Mouse (Mus musculus) spleen, embryonic (tissue): ENCODE measurements around the gene Ndnf.

ENCODE experiments used
- CTCF ChIA-PET: fragments of 350-600 bp; sonication (Branson Sonifier 250); formaldehyde crosslinking; loops from one replicate; lab custom pipeline; 2022; lab: Charles Lee

Ndnf gene

DNA sequence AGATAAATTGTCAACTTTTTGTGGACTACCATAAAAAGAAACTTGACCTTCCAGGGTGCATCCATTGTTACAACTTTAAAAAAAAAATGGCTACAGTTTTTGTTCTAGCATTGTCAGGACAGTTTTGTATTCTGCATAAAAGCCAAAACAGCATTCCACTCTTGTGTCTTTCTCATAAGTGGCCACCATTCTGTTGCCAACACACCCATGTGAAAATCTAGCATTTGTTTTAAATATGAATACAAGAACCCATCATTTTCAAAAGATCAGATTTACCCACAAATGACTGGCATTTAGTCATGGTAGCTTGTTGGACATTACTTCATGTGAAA is 72.4 kb downstream of the Ndnf start:
- CTCF ChIA-PET: no interaction called here

DNA sequence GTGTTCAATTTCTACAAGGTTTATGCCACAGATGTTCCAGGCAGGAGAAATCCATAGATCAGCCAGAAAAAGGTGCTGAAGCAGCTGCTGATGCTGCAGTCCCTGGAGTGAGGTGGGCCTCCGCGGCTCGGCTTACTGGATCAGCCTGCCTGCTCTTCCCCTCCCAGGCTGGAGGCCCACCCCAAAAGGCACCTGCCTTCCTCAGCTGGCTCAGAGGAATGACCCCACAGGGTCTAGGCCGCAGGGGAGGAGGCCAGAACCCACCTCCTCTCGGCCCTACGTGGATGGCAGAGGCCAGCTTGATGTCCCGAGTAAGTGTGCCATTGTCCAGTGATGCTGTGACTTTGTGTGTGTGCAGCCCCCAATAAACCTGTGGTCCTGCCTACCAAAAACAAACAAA is 86.8 kb downstream of the Ndnf start:
- CTCF ChIA-PET: no interaction called here

DNA sequence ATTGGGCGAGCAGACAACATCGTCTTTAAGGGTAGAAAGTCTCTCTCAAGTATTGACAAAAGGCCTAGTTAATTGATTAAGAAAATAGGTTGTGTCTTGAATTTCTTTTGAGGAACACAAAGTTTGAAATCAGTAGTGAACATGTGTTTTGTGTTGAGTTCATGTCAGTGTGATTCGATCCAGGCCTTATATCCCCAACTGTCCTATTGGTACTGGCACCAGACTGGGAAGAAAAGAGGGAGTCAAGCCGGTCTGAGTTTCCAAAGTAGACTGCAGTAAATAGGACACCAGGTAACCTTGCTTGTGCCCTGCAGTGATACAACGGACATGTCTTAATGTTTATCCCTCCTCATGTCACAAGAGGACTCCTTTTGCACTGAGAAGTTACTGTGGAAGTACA is 87.8 kb downstream of the Ndnf start:
- CTCF ChIA-PET: no interaction called here

DNA sequence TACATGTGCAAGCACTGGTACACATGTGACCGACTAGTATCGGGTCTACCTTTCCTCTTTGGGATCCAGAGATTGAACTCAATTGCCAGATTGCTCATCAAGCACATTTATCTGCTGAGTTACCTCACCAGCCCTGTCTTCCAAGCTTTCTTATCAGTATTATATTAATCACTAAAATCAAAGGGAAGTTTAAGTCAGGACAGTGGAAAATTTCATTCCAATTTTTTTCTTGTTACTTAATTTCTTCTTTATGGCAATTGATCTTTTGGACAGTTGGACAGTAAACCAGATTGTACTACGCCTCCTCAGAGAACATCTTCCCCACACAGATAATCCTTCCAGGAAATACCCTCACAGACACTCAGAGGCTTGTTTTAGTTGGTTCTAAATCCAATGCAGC is 88.7 kb downstream of the Ndnf start:
- CTCF ChIA-PET: no interaction called here
